Mouse (Mus musculus): ENCODE data around the gene Nt5dc1.

DNA sequence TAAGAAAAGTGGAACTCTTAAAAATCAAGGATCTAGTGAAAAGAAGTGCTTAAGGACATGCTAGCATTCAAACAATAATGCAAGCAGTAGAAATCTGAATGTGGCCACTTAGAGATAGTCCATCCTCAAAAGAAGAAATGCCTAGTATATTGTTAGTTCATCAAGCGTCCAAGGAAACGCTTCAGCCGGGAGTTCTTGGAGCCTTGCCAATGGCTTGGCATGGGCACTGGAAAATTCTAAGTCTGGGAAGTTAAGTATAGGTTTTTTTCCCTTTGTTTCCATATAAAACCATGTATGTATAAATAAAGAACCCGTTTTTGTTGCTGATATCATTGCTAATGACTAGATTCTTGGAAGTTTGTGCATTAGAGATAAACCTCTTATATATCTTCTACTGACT lies 43.1 kb upstream of the Nt5dc1 start:
- TF ChIP-seq POLR2AphosphoS2 (IDR thresholded peaks at IDR 0.05; ENCODE audit: insufficient read length, low read depth) (no peak), CEBPB (IDR thresholded peaks at IDR 0.05; ENCODE audit: insufficient read depth, poor library complexity, severe bottlenecking) (no peak), TCF12 (IDR thresholded peaks at IDR 0.05; ENCODE audit: insufficient read depth, poor library complexity, severe bottlenecking) (no peak), POLR2A (IDR thresholded peaks at IDR 0.05; ENCODE audit: insufficient read length, low read depth) (no peak), MAX (IDR thresholded peaks at IDR 0.05; ENCODE audit: low read depth) (no peak), USF1 (IDR thresholded peaks at IDR 0.05; ENCODE audit: low read depth) (no peak), SRF (IDR thresholded peaks at IDR 0.05; ENCODE audit: control insufficient read depth, insufficient read length, low read depth) (no peak), MYOG (IDR thresholded peaks at IDR 0.05; ENCODE audit: control insufficient read depth in 1 of 3, insufficient read depth in 1 of 3, insufficient read length in 2 of 3, low read depth in 2 of 3) (no peak), MYOD1 (IDR thresholded peaks at IDR 0.05; ENCODE audit: control insufficient read depth in 1 of 3, insufficient read length in 2 of 3, low read depth in 2 of 3) (no peak)
